Mouse (Mus musculus): ENCODE results near the gene Taf5.

The Taf5 gene

DNA sequence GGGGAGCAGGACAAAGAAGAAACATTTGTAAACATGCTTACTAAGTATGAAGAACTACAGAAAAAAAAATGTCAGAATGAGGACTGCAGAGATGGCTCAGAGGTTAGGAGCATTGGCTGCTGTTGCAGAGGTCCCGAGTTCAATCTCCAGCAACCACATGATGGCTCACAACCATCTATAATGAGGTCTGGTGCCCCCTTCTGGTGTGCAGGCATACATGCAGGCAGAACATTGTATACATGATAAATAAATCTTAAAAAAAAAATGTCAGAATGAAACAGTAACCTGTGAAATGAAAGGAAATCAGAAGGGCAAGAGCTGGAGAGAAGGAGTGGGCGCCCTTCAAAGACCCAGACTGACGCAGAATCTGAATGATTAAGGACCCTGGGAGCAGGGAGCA lies 1.7 kb upstream of the Taf5 start:
- no peak for DNase-seq (ENCODE audit: low spot score)

DNA sequence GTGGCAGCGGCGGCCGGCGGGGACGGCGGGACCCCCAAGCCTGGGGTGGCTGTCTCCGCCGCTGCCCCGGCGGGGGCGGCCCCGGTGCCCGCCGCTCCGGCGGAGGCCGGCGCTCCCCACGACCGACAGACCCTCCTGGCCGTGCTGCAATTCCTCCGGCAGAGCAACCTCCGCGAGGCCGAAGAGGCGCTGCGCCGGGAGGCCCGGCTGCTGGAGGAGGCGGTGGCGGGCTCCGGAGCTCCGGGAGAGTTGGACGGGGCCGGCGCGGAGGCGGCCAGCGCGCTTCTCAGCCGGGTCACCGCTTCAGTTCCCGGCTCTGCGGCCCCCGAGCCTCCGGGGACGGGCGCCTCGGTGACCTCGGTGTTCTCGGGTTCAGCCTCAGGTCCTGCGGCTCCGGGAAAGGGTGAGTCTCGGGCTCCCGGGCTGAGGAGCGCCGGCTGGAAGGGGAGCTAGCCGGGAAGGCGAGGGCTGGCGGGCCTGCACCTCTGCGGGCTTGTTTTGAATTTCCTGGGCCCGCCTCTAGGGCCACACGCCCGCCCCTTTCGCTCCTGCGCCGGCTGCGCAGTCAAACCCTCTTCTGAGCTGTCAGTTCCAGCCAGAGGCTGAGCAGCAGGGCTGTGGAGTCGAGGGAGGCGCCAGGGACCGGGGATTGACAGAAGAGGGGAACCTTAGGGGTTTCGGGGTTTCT lies 522 bp downstream of the Taf5 start:
- peak; percentile 82 for DNase-seq (ENCODE audit: low spot score)

DNA sequence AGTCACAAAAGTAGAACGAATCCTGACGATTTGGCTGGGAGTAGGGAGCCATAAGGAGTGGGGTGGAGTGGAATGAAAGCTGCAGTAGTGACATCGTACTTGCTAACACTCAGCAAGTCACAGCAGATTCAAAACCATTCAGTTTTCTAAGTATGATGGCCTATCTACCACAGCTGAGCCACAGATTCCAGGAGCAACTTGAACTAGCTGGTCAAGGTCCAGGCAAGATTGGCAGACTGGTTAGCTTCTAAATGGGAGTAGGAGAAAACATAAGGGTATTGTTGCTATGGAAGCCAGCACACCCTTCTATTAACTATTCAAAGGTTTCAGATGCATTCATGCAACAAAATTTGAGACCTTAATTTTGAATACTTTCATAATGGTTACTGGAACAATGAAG lies 20.7 kb downstream of the Taf5 start:
- DNase-seq (ENCODE audit: low spot score) = no peak

DNA sequence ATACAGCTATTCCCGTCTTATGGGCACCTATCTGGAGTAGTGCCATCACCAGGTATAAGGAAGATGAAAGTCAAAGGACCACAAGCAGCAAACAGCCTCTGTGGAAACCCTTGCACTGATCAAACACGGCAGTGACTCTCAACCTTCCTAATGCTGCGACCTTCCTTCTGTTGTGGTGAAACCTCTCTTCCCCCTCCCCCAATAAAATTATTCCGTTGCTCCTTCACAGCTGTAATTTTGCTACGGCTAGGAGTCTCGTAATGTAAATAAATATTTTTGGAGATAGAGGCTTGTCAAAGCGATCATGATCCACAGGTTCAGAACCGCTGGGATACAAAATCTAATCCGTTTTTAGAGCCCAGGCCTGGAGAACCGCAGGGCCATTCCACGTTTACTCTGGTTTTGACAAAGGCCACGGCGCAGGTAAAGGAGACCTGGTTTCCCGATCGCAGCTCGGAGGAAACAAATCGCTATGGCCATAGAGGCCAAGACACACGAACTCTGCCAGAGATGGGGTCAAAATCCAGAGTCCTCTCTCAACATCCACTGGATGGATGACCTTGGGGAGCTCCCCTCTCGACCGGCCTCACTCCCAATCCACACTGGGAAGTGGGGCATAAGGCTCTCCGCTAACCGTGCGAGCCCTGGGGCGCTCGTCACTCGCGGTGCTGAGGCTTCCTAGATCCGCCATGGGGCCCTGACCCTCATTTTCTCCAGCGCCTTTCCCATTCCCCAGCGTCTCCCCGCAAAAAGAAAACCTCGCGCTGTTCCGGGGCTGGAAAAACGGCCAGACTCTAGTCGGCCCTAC lies 22.4 kb downstream of the Taf5 start:
- peak; percentile 7 for DNase-seq (ENCODE audit: low spot score)

DNA sequence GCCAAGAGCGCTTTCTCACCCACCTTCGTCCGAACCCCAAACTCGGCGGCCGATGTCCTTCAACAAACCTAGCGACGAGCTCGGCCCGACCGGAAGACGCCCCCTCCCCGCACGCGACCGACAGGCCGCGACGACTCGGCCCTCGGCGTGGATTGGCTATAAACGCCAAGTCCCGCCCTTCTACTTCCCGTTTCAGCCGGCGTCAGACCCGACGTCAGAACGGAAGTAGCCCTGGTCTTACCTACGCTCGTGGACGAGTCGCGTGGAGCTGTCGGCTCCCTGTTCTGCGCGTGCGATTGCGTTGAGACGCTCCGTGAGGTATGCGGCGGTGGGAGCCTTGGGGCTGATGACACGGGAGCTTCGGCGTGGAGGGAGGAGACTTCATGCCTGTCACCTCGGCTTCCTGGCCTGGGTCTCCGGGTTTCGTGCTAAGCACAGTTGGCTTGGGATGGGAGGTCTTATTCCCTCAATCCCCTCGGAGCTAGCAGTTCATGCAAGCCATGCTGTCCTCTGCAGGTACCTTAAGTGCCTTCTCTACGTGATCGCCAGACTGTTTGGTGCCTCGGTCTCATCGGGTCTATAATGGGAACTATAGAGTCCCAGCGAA lies 23.1 kb downstream of the Taf5 start, which contains the start of the genes Usmg5 and Pdcd11:
Gene Usmg5, minus strand, starts transcription at position 98 of the 607 bp plus-strand sequence.
Gene Pdcd11, plus strand, starts transcription at position 219 of the 607 bp plus-strand sequence.
- DNase-seq (ENCODE audit: low spot score) = peak; percentile 82

DNA sequence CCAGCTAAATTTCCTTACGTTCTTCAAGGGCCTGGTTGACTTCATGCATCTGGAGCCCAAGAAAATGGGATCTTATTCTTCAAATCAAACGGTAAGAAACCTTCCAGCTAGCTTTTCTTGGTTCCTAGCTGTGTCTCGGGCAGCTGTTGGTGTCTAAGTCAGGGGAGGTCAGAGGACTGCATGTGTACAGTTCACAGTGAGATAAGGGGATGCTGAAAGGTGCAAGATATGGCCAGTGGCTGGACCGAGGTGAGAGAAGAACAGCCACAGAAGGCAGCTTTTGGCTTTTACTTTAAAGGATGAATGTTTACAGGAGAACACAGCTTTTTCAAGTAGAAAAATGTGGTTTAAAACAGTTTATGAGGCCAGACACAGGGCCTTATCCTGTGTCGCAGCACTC lies 33.5 kb downstream of the Taf5 start:
- no peak for DNase-seq (ENCODE audit: low spot score)

DNA sequence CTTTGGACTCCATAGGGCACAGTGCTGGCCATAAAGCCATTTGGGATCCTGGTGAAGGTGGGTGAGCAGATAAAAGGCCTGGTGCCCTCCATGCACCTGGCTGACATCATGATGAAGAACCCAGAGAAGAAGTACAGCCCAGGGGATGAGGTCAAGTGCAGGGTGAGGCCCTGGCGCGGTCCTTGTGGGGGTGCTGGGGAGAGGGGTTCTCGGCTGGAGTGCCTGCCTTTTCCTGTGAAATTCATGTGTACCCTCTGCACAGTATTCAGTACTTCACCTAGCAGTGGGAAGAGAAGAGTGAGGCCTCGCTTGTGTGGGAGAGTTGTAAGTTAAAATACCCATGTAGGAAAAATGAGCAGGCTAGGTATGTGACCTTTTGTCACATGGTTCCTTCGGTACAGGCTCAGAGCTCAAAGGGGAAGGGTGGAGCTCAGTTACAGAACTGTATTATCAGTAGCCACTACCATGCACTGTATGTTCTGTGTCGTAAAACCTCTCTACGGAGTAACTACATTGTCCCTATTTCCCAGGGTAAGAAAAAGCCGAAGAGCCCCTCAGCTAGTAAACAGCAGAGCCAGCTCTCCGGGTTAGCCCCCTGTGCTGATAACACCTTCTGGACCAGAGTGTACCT lies 37.2 kb downstream of the Taf5 start:
- no peak for DNase-seq (ENCODE audit: low spot score)

DNA sequence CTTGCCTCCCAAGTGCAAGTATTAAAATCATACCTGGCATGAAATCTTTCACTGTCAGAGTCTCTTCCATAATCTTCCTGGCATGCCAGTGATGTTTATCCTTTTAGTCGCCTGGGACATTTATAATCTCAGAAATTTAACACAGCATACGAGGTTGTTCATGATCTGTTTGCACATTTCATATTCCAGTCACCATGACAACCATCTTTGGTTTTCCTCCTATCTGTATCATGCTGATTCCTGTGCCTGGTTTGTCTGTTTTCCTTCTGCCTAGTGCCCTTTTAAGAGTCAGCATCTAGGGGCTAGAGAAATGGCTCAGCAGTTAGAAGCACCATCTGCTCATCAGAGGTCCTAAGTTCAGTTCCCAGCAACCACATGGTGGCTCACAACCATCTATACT lies 51.1 kb downstream of the Taf5 start:
- DNase-seq (ENCODE audit: low spot score) = no peak

DNA sequence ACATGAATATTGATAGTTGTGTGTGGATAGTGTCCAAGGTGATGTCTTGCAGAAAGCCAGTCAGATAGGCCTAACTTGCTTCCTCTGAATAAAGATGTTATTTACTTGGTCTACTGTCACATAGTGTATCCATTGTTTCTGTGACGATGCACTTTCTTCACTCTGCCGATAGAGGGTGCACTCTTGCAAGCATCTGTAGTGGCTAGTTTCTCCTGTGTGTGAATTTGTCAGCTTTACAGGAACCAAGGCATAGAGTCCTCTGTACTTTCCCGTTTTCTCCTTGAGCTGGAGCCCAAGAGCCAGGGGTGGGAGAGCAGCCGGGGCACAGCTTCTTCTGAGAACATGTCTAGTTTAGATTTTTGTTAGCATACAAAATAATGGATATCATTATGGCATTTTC lies 53.5 kb downstream of the Taf5 start:
- no peak for DNase-seq (ENCODE audit: low spot score)

DNA sequence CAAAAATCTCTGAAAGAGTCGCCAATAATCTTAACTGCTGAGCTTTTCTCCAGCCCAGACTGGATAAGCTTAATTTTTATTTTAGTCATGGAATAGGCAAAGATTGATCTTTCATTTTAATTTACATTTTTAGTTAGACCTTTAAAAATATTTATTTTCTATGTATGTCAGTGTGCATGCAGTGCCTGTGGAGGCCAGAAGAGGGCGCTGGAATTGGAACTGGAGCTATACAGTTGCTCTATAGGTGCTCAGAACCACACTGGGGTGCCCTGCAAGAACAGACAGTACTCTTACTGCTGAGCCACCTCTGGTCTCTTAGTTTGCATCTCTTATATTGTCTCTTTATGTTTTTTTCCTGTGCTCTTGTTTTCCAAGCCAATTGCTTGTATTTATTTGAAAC lies 55.3 kb downstream of the Taf5 start:
- peak; percentile 33 for DNase-seq (ENCODE audit: low spot score)

DNA sequence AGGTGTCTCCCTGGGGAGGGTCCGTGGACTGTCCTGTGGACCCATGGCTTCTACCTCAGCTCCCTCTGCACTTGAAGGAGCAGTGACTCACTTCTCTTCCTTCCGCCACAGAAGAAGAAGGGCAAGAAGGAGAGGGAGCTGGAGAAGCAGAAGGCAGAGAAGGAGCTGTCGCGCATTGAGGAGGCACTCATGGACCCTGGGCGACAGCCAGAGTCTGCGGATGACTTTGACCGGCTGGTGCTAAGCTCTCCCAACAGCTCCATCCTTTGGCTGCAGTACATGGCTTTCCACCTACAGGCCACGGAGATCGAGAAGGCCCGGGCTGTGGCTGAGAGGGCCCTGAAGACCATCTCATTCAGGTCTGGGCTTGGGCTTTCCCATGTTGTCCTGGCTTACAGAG lies 60.6 kb downstream of the Taf5 start:
- no peak for DNase-seq (ENCODE audit: low spot score)

DNA sequence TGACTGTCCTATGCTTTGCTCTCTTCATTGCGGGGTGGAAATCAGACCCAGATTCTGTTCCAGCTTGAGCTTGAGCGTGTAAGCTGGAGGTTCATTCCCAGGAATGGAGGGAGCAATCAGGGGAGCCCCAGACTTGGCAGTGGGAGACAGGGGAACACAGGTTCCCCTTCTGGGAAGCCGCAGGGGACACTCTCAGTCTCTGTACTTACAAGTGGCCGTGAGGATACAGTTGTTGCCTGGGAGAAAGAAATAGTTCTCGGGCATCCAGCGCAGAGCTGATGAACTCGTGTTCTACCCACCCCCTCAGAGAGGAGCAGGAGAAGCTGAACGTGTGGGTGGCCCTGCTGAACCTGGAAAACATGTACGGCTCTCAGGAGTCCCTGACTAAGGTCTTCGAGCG lies 61.3 kb downstream of the Taf5 start:
- no peak for DNase-seq (ENCODE audit: low spot score)

DNA sequence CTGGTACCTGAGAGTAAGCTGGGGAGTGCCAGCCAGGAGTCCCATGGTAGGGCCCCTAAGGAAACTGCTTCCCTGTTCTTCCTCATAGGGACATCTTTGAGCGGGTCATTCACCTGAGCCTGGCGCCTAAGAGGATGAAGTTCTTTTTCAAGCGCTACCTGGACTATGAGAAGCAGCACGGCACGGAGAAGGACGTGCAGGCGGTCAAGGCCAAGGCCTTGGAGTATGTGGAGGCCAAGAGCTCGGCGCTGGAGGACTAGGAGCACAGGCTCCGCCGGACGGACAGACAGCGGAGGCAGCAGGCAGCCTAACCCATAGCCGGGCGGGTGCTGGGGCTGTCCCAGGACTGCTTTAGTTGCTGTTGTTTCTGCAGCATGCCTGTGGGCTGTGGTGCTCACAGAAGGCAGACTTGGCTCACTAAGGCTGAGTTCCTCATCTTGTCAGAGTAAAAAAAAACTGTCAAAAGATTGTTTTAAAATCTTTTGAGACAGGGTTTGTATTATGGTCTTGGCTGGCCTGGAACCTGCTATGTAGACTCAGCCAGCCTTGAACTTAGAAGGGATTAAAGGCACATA lies 63.1 kb downstream of the Taf5 start:
- no peak for DNase-seq (ENCODE audit: low spot score)

Data from spleen, adult 12 weeks (tissue).